8 mouse cellular contexts compared by ENCODE assay signal in genomic region chr17:15577291-15577694, GRCm38 (mm10). TPM values are rescaled to one million over a fixed set of nuclear protein-coding genes. Genes with fewer than 3 reads are reported as not detected.
DNase-seq lines count a peak whose midpoint lies in the region; ATAC-seq lines count a peak whose summit lies in the region.

No protein-coding gene starts in this region.

- H3K9me3 ChIP-seq in hindbrain, embryonic 14.5 days (ENCODE audit: control insufficient read depth, low read length) = no peaks in the 10 kb centered on the region
- no peaks in the 10 kb centered on the region for H3K9me3 ChIP-seq in limb, embryonic 13.5 days
- no peaks in the 10 kb centered on the region for H3K9me3 ChIP-seq in midbrain, embryonic 10.5 days (replicated peaks)

- H3K27me3 ChIP-seq in hindbrain, embryonic 14.5 days (ENCODE audit: control insufficient read depth, insufficient read depth, low read length) = peaks cover 4% of the 10 kb centered on the region; the same call in 1 of the 2 replicates
- peaks cover 31% of the 10 kb centered on the region for H3K27me3 ChIP-seq in limb, embryonic 13.5 days
- peaks cover 35% of the 10 kb centered on the region for H3K27me3 ChIP-seq in midbrain, embryonic 10.5 days (ENCODE audit: low read depth, poor library complexity, severe bottlenecking)

- no peaks in the 10 kb centered on the region for H3K36me3 ChIP-seq in hindbrain, embryonic 14.5 days (replicated peaks; ENCODE audit: control insufficient read depth, insufficient read depth)
- no peaks in the 10 kb centered on the region for H3K36me3 ChIP-seq in limb, embryonic 13.5 days
- no peaks in the 10 kb centered on the region for H3K36me3 ChIP-seq in midbrain, embryonic 10.5 days

- peak overlapping the region; percentile 29 for H3K4me3 ChIP-seq in hindbrain, embryonic 14.5 days (replicated peaks; ENCODE audit: low read length)
- peak overlapping the region; percentile 36 for H3K4me3 ChIP-seq in limb, embryonic 13.5 days
- peak overlapping the region; percentile 52 for H3K4me3 ChIP-seq in midbrain, embryonic 10.5 days

- DNase-seq in ES-CJ7 (ENCODE audit: low read depth, low spot score) = peak; percentile 46
- peak; percentile 26 for DNase-seq in adrenal gland, adult 8-10 months
- DNase-seq in forelimb bud, embryonic 11.5 days (ENCODE audit: low read depth, low spot score) = peak; percentile 13
- peak; percentile 41 for DNase-seq in hindbrain, embryonic 14.5 days (ENCODE audit: low spot score)
- peak; percentile 63 for DNase-seq in midbrain, embryonic 10.5 days (ENCODE audit: low spot score)
- peak; percentile 44 for DNase-seq in urinary bladder, adult 2 months (ENCODE audit: low spot score)
- no peak for DNase-seq in layer of hippocampus, adult 9-10 months (ENCODE audit: low spot score)

- no peaks in the 10 kb centered on the region for H3K4me1 ChIP-seq in hindbrain, embryonic 14.5 days (replicated peaks; ENCODE audit: control insufficient read depth, insufficient read depth, low read length)
- H3K4me1 ChIP-seq in limb, embryonic 13.5 days = no peaks in the 10 kb centered on the region
- H3K4me1 ChIP-seq in midbrain, embryonic 10.5 days = peaks cover 3% of the 10 kb centered on the region; the same call in 1 of the 2 replicates

- WGBS in hindbrain, embryonic 14.5 days = under 1% methylated on average over 32 of the region's 32 CpGs
- under 1% methylated on average over 31 of the region's 32 CpGs for WGBS in limb, embryonic 13.5 days
- 1% methylated on average over 32 of the region's 32 CpGs for WGBS in midbrain, embryonic 10.5 days

- H3K9ac ChIP-seq in hindbrain, embryonic 14.5 days = peak overlapping the region; percentile 28; the same call in 1 of the 2 replicates
- no peak overlapping the region for H3K9ac ChIP-seq in limb, embryonic 13.5 days

- ATAC-seq in hindbrain, embryonic 14.5 days (ENCODE audit: low FRiP score) = no peak
- no peak for ATAC-seq in limb, embryonic 13.5 days (ENCODE audit: low FRiP score, low read depth)

- H3K27ac ChIP-seq in hindbrain, embryonic 14.5 days = no peak overlapping the region
- no peak overlapping the region for H3K27ac ChIP-seq in limb, embryonic 13.5 days
- no peak overlapping the region for H3K27ac ChIP-seq in midbrain, embryonic 10.5 days (replicated peaks)

- H3K4me2 ChIP-seq in hindbrain, embryonic 14.5 days (replicated peaks) = peak overlapping the region; percentile 53
- H3K4me2 ChIP-seq in limb, embryonic 13.5 days (replicated peaks) = peak overlapping the region; percentile 58

RNA-seq across cellular contexts. Expression of gene Prdm9, which starts 13.1 kb away (rescaled TPM):
- 10 to 100 TPM in 1 of 4 experiments, 1 to 10 TPM in 3; 5.1 to 11.2 (median 7.1) TPM for total RNA-seq in adrenal gland, adult 8-10 months (2022)
- 0.37 and 0.48 TPM in 2 replicates for polyA plus RNA-seq in hindbrain, embryonic 14.5 days (2014; fragmentation: Nextera tagmentation; extraction: Ambion mirVana)
- 1.6 and 1.9 TPM in 2 replicates for polyA plus RNA-seq in limb, embryonic 13.5 days (2015; fragmentation: Nextera tagmentation; extraction: Ambion mirVana)
- 3.6 and 3.7 TPM in 2 replicates for polyA plus RNA-seq in midbrain, embryonic 10.5 days (2016; fragmentation: Nextera tagmentation; extraction: Ambion mirVana)
- polyA plus RNA-seq in urinary bladder, adult 2 months (2012; rRNA removed) = 5.6 and 5.7 TPM in 2 replicates

RNA-seq across cellular contexts. Expression of gene Pdcd2, which starts 50.2 kb away (rescaled TPM):
- 10 to 100 TPM; 34.2 to 42.4 (median 38.9) TPM for total RNA-seq in adrenal gland, adult 8-10 months (2022)
- 69.6 and 72.1 TPM in 2 replicates for polyA plus RNA-seq in hindbrain, embryonic 14.5 days (2014; fragmentation: Nextera tagmentation; extraction: Ambion mirVana)
- polyA plus RNA-seq in limb, embryonic 13.5 days (2015; fragmentation: Nextera tagmentation; extraction: Ambion mirVana) = 48.4 and 49.0 TPM in 2 replicates
- 47.1 and 52.9 TPM in 2 replicates for polyA plus RNA-seq in midbrain, embryonic 10.5 days (2016; fragmentation: Nextera tagmentation; extraction: Ambion mirVana)
- 23.2 and 23.8 TPM in 2 replicates for polyA plus RNA-seq in urinary bladder, adult 2 months (2012; rRNA removed)
